Mouse (Mus musculus) left cerebral cortex, adult 2 months (tissue): ENCODE results near the gene Irf9. TPM values are rescaled to one million over a fixed set of nuclear protein-coding genes. Genes with fewer than 3 reads are reported as not detected.

Experiments used
- DNase-seq, 2 experiments: peaks; one replicate each; pipeline ENCODE4 v3.0.0; 2021 to 2022; ENCODE audit warnings: low spot score in 2 of 2, mixed read lengths in 1 of 2; ENCODE audit errors: extremely low spot score in 1 of 2
- H3K27ac ChIP-seq: fragments of 200-600 bp; 2 replicates; pipeline ENCODE4 v1.8.1; 2022
- H3K4me3 ChIP-seq: fragments of 200-600 bp; 2 replicates; pipeline ENCODE4 v1.8.1; 2022
- CTCF ChIP-seq: fragments of 200-600 bp; IDR thresholded peaks from 2 replicates; pipeline ENCODE4 v1.8.1; 2022; ENCODE audit warnings: antibody characterized with exemption, mild to moderate bottlenecking, moderate library complexity
- intact Hi-C: fragments of 180-260 bp; cut with DNase I; formaldehyde crosslinking; loops from one replicate; pipeline ENCODE4 v1.15.1; 2025
- total RNA-seq, 2 experiments: library from RNA; stranded (reverse); gene quantifications; 2 replicates each; pipeline ENCODE4 v1.2.3; 2021

Irf9 gene
- total RNA-seq, 2 experiments from 2014 or later, result 13.0 to 16.4 TPM

- no peak for DNase-seq
- Histone ChIP-seq H3K4me3 (no peak overlapping the region), H3K27ac (no peak overlapping the region)
- no peak for TF ChIP-seq CTCF
- intact Hi-C loops, result no loop called here
These were observed 48.2 kb downstream of the Irf9 start for GRCm38 (mm10) chr14:55651528-55651927.

GRCm38 (mm10) chr14:55656935-55657334 lies 53.6 kb downstream of the Irf9 start:
- TF ChIP-seq CTCF, result no peak
- intact Hi-C loops, result no loop called here
- H3K4me3 ChIP-seq, result no peak overlapping the region
- DNase-seq, result no peak
- no peak overlapping the region for H3K27ac ChIP-seq

- H3K4me3 ChIP-seq, result no peak overlapping the region
- no peak overlapping the region for H3K27ac ChIP-seq
- no peak for DNase-seq
- TF ChIP-seq CTCF, result no peak
- intact Hi-C loops, result no loop called here
These were observed 54.6 kb downstream of the Irf9 start for GRCm38 (mm10) chr14:55658011-55658410.

Other genes with a start within 250 kb of the Irf9 start
- gene Dhrs4, start 124.8 kb upstream of the Irf9 start, total RNA-seq, result 10 to 100 TPM; 16.8 to 20.4 TPM
- gene Carmil3, start 112.9 kb upstream of the Irf9 start, total RNA-seq, result 10 to 100 TPM; 48.6 to 55.8 TPM
- gene Cpne6, start 93.1 kb upstream of the Irf9 start, total RNA-seq, result 100 to 1,000 TPM; 209 to 225 TPM
- gene Nrl, start 78.6 kb upstream of the Irf9 start, total RNA-seq, result under 1 TPM; 0.29 to 0.84 TPM
- gene Pck2, start 63.3 kb upstream of the Irf9 start, total RNA-seq, result 10 to 100 TPM; 31.1 to 36.0 TPM
- gene Dcaf11, start 43.6 kb upstream of the Irf9 start, total RNA-seq, result 10 to 100 TPM; 76.8 to 80.8 TPM
- 1 to 10 TPM in 1 of 2 experiments, under 1 TPM in 1; 0.86 to 1.8 TPM for gene A730061H03Rik, start 43.2 kb upstream of the Irf9 start, total RNA-seq
- not detected for gene Fitm1, start 28.0 kb upstream of the Irf9 start, total RNA-seq
- 10 to 100 TPM; 46.8 to 51.6 TPM for gene Psme1, start 25.4 kb upstream of the Irf9 start, total RNA-seq
- gene Emc9, start 18.3 kb upstream of the Irf9 start, total RNA-seq, result 10 to 100 TPM; 49.8 to 50.3 TPM
- 10 to 100 TPM; 46.0 to 60.3 TPM for gene Psme2, start 12.5 kb upstream of the Irf9 start, total RNA-seq
- 10 to 100 TPM; 40.9 to 43.4 TPM for gene Rnf31, start 11.9 kb upstream of the Irf9 start, total RNA-seq
- 1 to 10 TPM; 2.7 to 2.8 TPM for gene Rec8, start 14.5 kb downstream of the Irf9 start, total RNA-seq
- 100 to 1,000 TPM; 118 to 130 TPM for gene Ipo4, start 32.4 kb downstream of the Irf9 start, total RNA-seq
- gene Gm49378, start 34.3 kb downstream of the Irf9 start, total RNA-seq, result 1 to 10 TPM; 3.5 to 6.1 TPM
- gene Tm9sf1, start 40.2 kb downstream of the Irf9 start, total RNA-seq, result 10 to 100 TPM; 37.8 to 41.0 TPM
- gene Tssk4, start 46.6 kb downstream of the Irf9 start, total RNA-seq, result 1 to 10 TPM in 1 of 2 experiments, under 1 TPM in 1; 0.91 to 1.2 TPM
- 10 to 100 TPM; 40.6 to 41.6 TPM for gene Mdp1, start 56.9 kb downstream of the Irf9 start, total RNA-seq
- gene Gmpr2, start 68.4 kb downstream of the Irf9 start, total RNA-seq, result 10 to 100 TPM; 21.1 to 23.2 TPM
- 100 to 1,000 TPM; 294 to 309 TPM for gene Nedd8, start 68.6 kb downstream of the Irf9 start, total RNA-seq
- 10 to 100 TPM; 14.1 to 16.3 TPM for gene Tinf2, start 78.2 kb downstream of the Irf9 start, total RNA-seq
- not detected for gene Tgm1, start 110.4 kb downstream of the Irf9 start, total RNA-seq
- gene Rabggta, start 118.7 kb downstream of the Irf9 start, total RNA-seq, result 10 to 100 TPM; 50.2 to 51.3 TPM
- gene Dhrs1, start 142.1 kb downstream of the Irf9 start, total RNA-seq, result 10 to 100 TPM; 76.5 to 88.8 TPM
- gene Nop9, start 142.1 kb downstream of the Irf9 start, total RNA-seq, result 10 to 100 TPM in 1 of 2 experiments, 1 to 10 TPM in 1; 9.6 to 12.9 TPM
- 1 to 10 TPM; 2.5 to 2.7 TPM for gene Cideb, start 154.9 kb downstream of the Irf9 start, total RNA-seq
- under 1 TPM; 0.33 to 0.38 TPM for gene Ltb4r2, start 157.9 kb downstream of the Irf9 start, total RNA-seq
- under 1 TPM; 0.33 to 0.50 TPM for gene Ltb4r1, start 162.4 kb downstream of the Irf9 start, total RNA-seq
- gene Adcy4, start 180.5 kb downstream of the Irf9 start, total RNA-seq, result 1 to 10 TPM; 3.0 to 6.3 TPM
- 1 to 10 TPM; 1.2 to 1.3 TPM for gene Ripk3, start 185.3 kb downstream of the Irf9 start, total RNA-seq
- gene Nfatc4, start 219.6 kb downstream of the Irf9 start, total RNA-seq, result 1 to 10 TPM; 1.1 to 2.6 TPM